Mouse (Mus musculus): ENCODE results near the gene Cirbp. TPM values are rescaled to one million over a fixed set of nuclear protein-coding genes. Genes with fewer than 3 reads are reported as not detected.

The Cirbp gene
- total RNA-seq, 1 experiment, result 69.6 TPM

GRCm38 (mm10) chr10:80155277-80155676 is 10.5 kb upstream of the Cirbp start:
- Histone ChIP-seq H3K27ac (ENCODE audit: insufficient read depth, low read depth, low read length, poor library complexity, severe bottlenecking) (no peak overlapping the region), H3K4me3 (ENCODE audit: insufficient read depth in 1 of 2, low read depth in 1 of 2, low read length in 2 of 2, poor library complexity in 1 of 2, severe bottlenecking in 1 of 2) (no peak overlapping the region), H3K9me3 (ENCODE audit: control insufficient read depth, insufficient read depth, low read depth, low read length) (no peaks in the 10 kb centered on the region), H3K36me3 (ENCODE audit: control insufficient read depth, insufficient read depth, low read length, poor library complexity, severe bottlenecking) (peaks cover 58% of the 10 kb centered on the region), H3K4me1 (ENCODE audit: control insufficient read depth in 2 of 2, insufficient read depth in 2 of 2, low read length in 2 of 2, poor library complexity in 1 of 2) (peaks cover 0 to 36% of the 10 kb centered on the region in 2 experiments; a peak in 3 of 4 replicates), H3K9ac (ENCODE audit: insufficient read depth, low read depth, low read length, poor library complexity, severe bottlenecking) (no peak overlapping the region)
- in situ Hi-C loops (cut with MboI; ENCODE audit: low sequenced_read_pairs in 2 of 2, unreplicated experiment in 2 of 2), result no loop called here
- DNase-seq (ENCODE audit: low read depth, low spot score), result no peak
- no peak for TF ChIP-seq ZC3H11A (IDR thresholded peaks at IDR 0.05; ENCODE audit: borderline replicate concordance, low read depth, low read length)

GRCm38 (mm10) chr10:80156002-80156751 is 9.6 kb upstream of the Cirbp start:
- Histone ChIP-seq H3K36me3 (ENCODE audit: control insufficient read depth, insufficient read depth, low read length, poor library complexity, severe bottlenecking) (peaks cover 53% of the 10 kb centered on the region), H3K9ac (ENCODE audit: insufficient read depth, low read depth, low read length, poor library complexity, severe bottlenecking) (no peak overlapping the region), H3K27ac (ENCODE audit: insufficient read depth, low read depth, low read length, poor library complexity, severe bottlenecking) (no peak overlapping the region), H3K9me3 (ENCODE audit: control insufficient read depth, insufficient read depth, low read depth, low read length) (no peaks in the 10 kb centered on the region), H3K4me3 (ENCODE audit: insufficient read depth in 1 of 2, low read depth in 1 of 2, low read length in 2 of 2, poor library complexity in 1 of 2, severe bottlenecking in 1 of 2) (no peak overlapping the region), H3K4me1 (ENCODE audit: control insufficient read depth in 2 of 2, insufficient read depth in 2 of 2, low read length in 2 of 2, poor library complexity in 1 of 2) (peaks cover 0 to 36% of the 10 kb centered on the region in 2 experiments; a peak in 3 of 4 replicates)
- DNase-seq (ENCODE audit: low read depth, low spot score), result no peak
- in situ Hi-C loops (cut with MboI; ENCODE audit: low sequenced_read_pairs in 2 of 2, unreplicated experiment in 2 of 2), result no loop called here
- TF ChIP-seq CHD2 (IDR thresholded peaks at IDR 0.05; ENCODE audit: low read depth, low read length), result no peak

- in situ Hi-C loops (cut with MboI; ENCODE audit: low sequenced_read_pairs in 2 of 2, unreplicated experiment in 2 of 2), result no loop called here
- Histone ChIP-seq H3K4me1 (ENCODE audit: control insufficient read depth in 2 of 2, insufficient read depth in 2 of 2, low read length in 2 of 2, poor library complexity in 1 of 2) (peaks cover under 1 to 40% of the 10 kb centered on the region in 2 experiments; a peak in 3 of 4 replicates), H3K4me3 (ENCODE audit: insufficient read depth in 1 of 2, low read depth in 1 of 2, low read length in 2 of 2, poor library complexity in 1 of 2, severe bottlenecking in 1 of 2) (no peak overlapping the region)
Observed at GRCm38 (mm10) chr10:80156752-80157053, 9.1 kb upstream of the Cirbp start.

GRCm38 (mm10) chr10:80157141-80157929 is 8.4 kb upstream of the Cirbp start:
- DNase-seq (ENCODE audit: low read depth, low spot score), result no peak
- Histone ChIP-seq H3K27ac (ENCODE audit: insufficient read depth, low read depth, low read length, poor library complexity, severe bottlenecking) (no peak overlapping the region; the same call in 1 of the 2 replicates), H3K9ac (ENCODE audit: insufficient read depth, low read depth, low read length, poor library complexity, severe bottlenecking) (no peak overlapping the region), H3K9me3 (ENCODE audit: control insufficient read depth, insufficient read depth, low read depth, low read length) (no peaks in the 10 kb centered on the region), H3K4me3 (ENCODE audit: insufficient read depth in 1 of 2, low read depth in 1 of 2, low read length in 2 of 2, poor library complexity in 1 of 2, severe bottlenecking in 1 of 2) (no peak overlapping the region), H3K4me1 (ENCODE audit: control insufficient read depth in 2 of 2, insufficient read depth in 2 of 2, low read length in 2 of 2, poor library complexity in 1 of 2) (peaks cover 4 to 37% of the 10 kb centered on the region in 2 experiments), H3K36me3 (ENCODE audit: control insufficient read depth, insufficient read depth, low read length, poor library complexity, severe bottlenecking) (peaks cover 41% of the 10 kb centered on the region)
- TF ChIP-seq HCFC1 (IDR thresholded peaks at IDR 0.05; ENCODE audit: borderline replicate concordance, insufficient read depth, low read length), result no peak
- in situ Hi-C loops (cut with MboI; ENCODE audit: low sequenced_read_pairs in 2 of 2, unreplicated experiment in 2 of 2), result no loop called here

More at GRCm38 (mm10) chr10:80156752-80157053, 9.1 kb upstream of the Cirbp start:
- no peak for TF ChIP-seq CHD2 (IDR thresholded peaks at IDR 0.05; ENCODE audit: low read depth, low read length)
- TF ChIP-seq HCFC1 (IDR thresholded peaks at IDR 0.05; ENCODE audit: borderline replicate concordance, insufficient read depth, low read length), result no peak
- no peak for TF ChIP-seq ZC3H11A (IDR thresholded peaks at IDR 0.05; ENCODE audit: borderline replicate concordance, low read depth, low read length)
- no peak for TF ChIP-seq ZNF384 (IDR thresholded peaks at IDR 0.05; ENCODE audit: low read depth, low read length)
- DNase-seq (ENCODE audit: low read depth, low spot score), result no peak
- Histone ChIP-seq H3K9me3 (ENCODE audit: control insufficient read depth, insufficient read depth, low read depth, low read length) (no peaks in the 10 kb centered on the region), H3K36me3 (ENCODE audit: control insufficient read depth, insufficient read depth, low read length, poor library complexity, severe bottlenecking) (peaks cover 48% of the 10 kb centered on the region), H3K9ac (ENCODE audit: insufficient read depth, low read depth, low read length, poor library complexity, severe bottlenecking) (no peak overlapping the region), H3K27ac (ENCODE audit: insufficient read depth, low read depth, low read length, poor library complexity, severe bottlenecking) (no peak overlapping the region)

GRCm38 (mm10) chr10:80158307-80158986 is 7.3 kb upstream of the Cirbp start:
- Histone ChIP-seq H3K9ac (ENCODE audit: insufficient read depth, low read depth, low read length, poor library complexity, severe bottlenecking) (peak overlapping the region; percentile 41), H3K4me3 (ENCODE audit: insufficient read depth in 1 of 2, low read depth in 1 of 2, low read length in 2 of 2, poor library complexity in 1 of 2, severe bottlenecking in 1 of 2) (no peak overlapping the region), H3K4me1 (ENCODE audit: control insufficient read depth in 2 of 2, insufficient read depth in 2 of 2, low read length in 2 of 2, poor library complexity in 1 of 2) (peaks cover 4 to 35% of the 10 kb centered on the region in 2 experiments), H3K36me3 (ENCODE audit: control insufficient read depth, insufficient read depth, low read length, poor library complexity, severe bottlenecking) (peaks cover 37% of the 10 kb centered on the region), H3K9me3 (ENCODE audit: control insufficient read depth, insufficient read depth, low read depth, low read length) (no peaks in the 10 kb centered on the region), H3K27ac (ENCODE audit: insufficient read depth, low read depth, low read length, poor library complexity, severe bottlenecking) (peak overlapping the region; percentile 88)
- no peak for DNase-seq (ENCODE audit: low read depth, low spot score)
- in situ Hi-C loops (cut with MboI; ENCODE audit: low sequenced_read_pairs in 2 of 2, unreplicated experiment in 2 of 2), result no loop called here
- TF ChIP-seq CHD2 (IDR thresholded peaks at IDR 0.05; ENCODE audit: low read depth, low read length) (no peak), HCFC1 (IDR thresholded peaks at IDR 0.05; ENCODE audit: borderline replicate concordance, insufficient read depth, low read length) (no peak), ZC3H11A (IDR thresholded peaks at IDR 0.05; ENCODE audit: borderline replicate concordance, low read depth, low read length) (no peak), MAFK (IDR thresholded peaks at IDR 0.05; ENCODE audit: insufficient read depth, low read depth, low read length) (no peak), ZNF384 (IDR thresholded peaks at IDR 0.05; ENCODE audit: low read depth, low read length) (no peak)

All from ES-E14 (cell line).